Mouse (Mus musculus) natural killer cell, adult 2 months (primary cell): Measurements from ENCODE around the gene Ptprn2.

ENCODE experiments used
- DNase-seq, 2 experiments: peaks; one replicate each; pipeline ENCODE4 v3.0.0; 2022; ENCODE audit warnings: low spot score in 2 of 2

Gene Ptprn2

GRCm38 (mm10) chr12:117054925-117055570 is 569.5 kb downstream of the Ptprn2 start:
- DNase-seq: no peak

GRCm38 (mm10) chr12:117058184-117058958 is 572.9 kb downstream of the Ptprn2 start:
- no peak for DNase-seq

- no peak for DNase-seq
These were observed 573.5 kb downstream of the Ptprn2 start for GRCm38 (mm10) chr12:117058975-117059374.

GRCm38 (mm10) chr12:117077664-117078063 is 592.1 kb downstream of the Ptprn2 start:
- peak in 1 of 2 experiments; percentile 24 for DNase-seq

GRCm38 (mm10) chr12:117078945-117079344 is 593.4 kb downstream of the Ptprn2 start:
- no peak for DNase-seq

GRCm38 (mm10) chr12:117079724-117080123 is 594.2 kb downstream of the Ptprn2 start:
- DNase-seq: no peak

- DNase-seq: no peak
These were observed 598.6 kb downstream of the Ptprn2 start for GRCm38 (mm10) chr12:117083856-117084701.

- DNase-seq: no peak
These were observed 599.3 kb downstream of the Ptprn2 start for GRCm38 (mm10) chr12:117084702-117085409.

GRCm38 (mm10) chr12:117085661-117086335 is 600.3 kb downstream of the Ptprn2 start:
- no peak for DNase-seq

GRCm38 (mm10) chr12:117092345-117093107 is 607.0 kb downstream of the Ptprn2 start:
- DNase-seq: no peak

- DNase-seq: no peak
These were observed 610.4 kb downstream of the Ptprn2 start for GRCm38 (mm10) chr12:117095941-117096340.

- no peak for DNase-seq
These were observed 612.8 kb downstream of the Ptprn2 start for GRCm38 (mm10) chr12:117098295-117098694.

- no peak for DNase-seq
These were observed 621.2 kb downstream of the Ptprn2 start for GRCm38 (mm10) chr12:117106696-117107095.

GRCm38 (mm10) chr12:117107143-117107616 is 621.7 kb downstream of the Ptprn2 start:
- no peak for DNase-seq

GRCm38 (mm10) chr12:117115254-117115865 is 629.8 kb downstream of the Ptprn2 start:
- no peak for DNase-seq

GRCm38 (mm10) chr12:117127078-117127477 is 641.6 kb downstream of the Ptprn2 start:
- DNase-seq: no peak

GRCm38 (mm10) chr12:117127485-117127884 is 642.0 kb downstream of the Ptprn2 start:
- DNase-seq: no peak

GRCm38 (mm10) chr12:117132095-117132494 is 646.6 kb downstream of the Ptprn2 start:
- DNase-seq: no peak

- no peak for DNase-seq
These were observed 649.7 kb downstream of the Ptprn2 start for GRCm38 (mm10) chr12:117135205-117135604.
